Mouse (Mus musculus): ENCODE results near the gene Fam71f1. TPM values are rescaled to one million over a fixed set of nuclear protein-coding genes. Genes with fewer than 3 reads are reported as not detected.

The Fam71f1 gene
- polyA plus RNA-seq (2014; fragmentation: Illumina TruSeq; extraction: RNeasy Lipid Tissue Mini Kit (QIAGEN cat#74804); ENCODE audit: low read depth, low replicate concordance) = not detected

GRCm38 (mm10) chr6:29318879-29319278 is at the start of gene Fam71f1:
Gene Fam71f1, plus strand, starts transcription at chr6:29319140.

GRCm38 (mm10) chr6:29272312-29273072 is 46.4 kb upstream of the Fam71f1 start, which contains the start of gene Hilpda:
Gene Hilpda, plus strand, starts transcription at chr6:29272488.

GRCm38 (mm10) chr6:29279293-29279692 is 39.6 kb upstream of the Fam71f1 start, which contains the start of gene Fam71f2:
Gene Fam71f2, plus strand, starts transcription at chr6:29279593.

GRCm38 (mm10) chr6:29347665-29348370 is 28.9 kb downstream of the Fam71f1 start, which contains the start of gene Calu:
Gene Calu, plus strand, starts transcription at chr6:29348069.

Other genes starting within 250 kb of the Fam71f1 start
- 45.9 TPM for gene Rbm28, start 154.1 kb upstream of the Fam71f1 start, polyA plus RNA-seq (2014; fragmentation: Illumina TruSeq; extraction: RNeasy Lipid Tissue Mini Kit (QIAGEN cat#74804); ENCODE audit: low read depth, low replicate concordance)
- gene Prrt4, start 139.6 kb upstream of the Fam71f1 start, polyA plus RNA-seq (2014; fragmentation: Illumina TruSeq; extraction: RNeasy Lipid Tissue Mini Kit (QIAGEN cat#74804); ENCODE audit: low read depth, low replicate concordance) = not detected
- 16.5 TPM for gene Impdh1, start 102.8 kb upstream of the Fam71f1 start, polyA plus RNA-seq (2014; fragmentation: Illumina TruSeq; extraction: RNeasy Lipid Tissue Mini Kit (QIAGEN cat#74804); ENCODE audit: low read depth, low replicate concordance)
- gene Hilpda, start 46.7 kb upstream of the Fam71f1 start, polyA plus RNA-seq (2014; fragmentation: Illumina TruSeq; extraction: RNeasy Lipid Tissue Mini Kit (QIAGEN cat#74804); ENCODE audit: low read depth, low replicate concordance) = 5.7 TPM
- not detected for gene Fam71f2, start 39.5 kb upstream of the Fam71f1 start, polyA plus RNA-seq (2014; fragmentation: Illumina TruSeq; extraction: RNeasy Lipid Tissue Mini Kit (QIAGEN cat#74804); ENCODE audit: low read depth, low replicate concordance)
- gene Calu, start 28.9 kb downstream of the Fam71f1 start, polyA plus RNA-seq (2014; fragmentation: Illumina TruSeq; extraction: RNeasy Lipid Tissue Mini Kit (QIAGEN cat#74804); ENCODE audit: low read depth, low replicate concordance) = 382 TPM
- not detected for gene Opn1sw, start 69.3 kb downstream of the Fam71f1 start, polyA plus RNA-seq (2014; fragmentation: Illumina TruSeq; extraction: RNeasy Lipid Tissue Mini Kit (QIAGEN cat#74804); ENCODE audit: low read depth, low replicate concordance)
- 0.82 TPM for gene Ccdc136, start 77.2 kb downstream of the Fam71f1 start, polyA plus RNA-seq (2014; fragmentation: Illumina TruSeq; extraction: RNeasy Lipid Tissue Mini Kit (QIAGEN cat#74804); ENCODE audit: low read depth, low replicate concordance)
- 0.06 TPM for gene Flnc, start 114.1 kb downstream of the Fam71f1 start, polyA plus RNA-seq (2014; fragmentation: Illumina TruSeq; extraction: RNeasy Lipid Tissue Mini Kit (QIAGEN cat#74804); ENCODE audit: low read depth, low replicate concordance)
- gene Atp6v1f, start 148.6 kb downstream of the Fam71f1 start, polyA plus RNA-seq (2014; fragmentation: Illumina TruSeq; extraction: RNeasy Lipid Tissue Mini Kit (QIAGEN cat#74804); ENCODE audit: low read depth, low replicate concordance) = 33.1 TPM
- not detected for gene Atp6v1fnb, start 152.3 kb downstream of the Fam71f1 start, polyA plus RNA-seq (2014; fragmentation: Illumina TruSeq; extraction: RNeasy Lipid Tissue Mini Kit (QIAGEN cat#74804); ENCODE audit: low read depth, low replicate concordance)
- gene Kcp, start 188.8 kb downstream of the Fam71f1 start, polyA plus RNA-seq (2014; fragmentation: Illumina TruSeq; extraction: RNeasy Lipid Tissue Mini Kit (QIAGEN cat#74804); ENCODE audit: low read depth, low replicate concordance) = not detected
- gene Irf5, start 207.5 kb downstream of the Fam71f1 start, polyA plus RNA-seq (2014; fragmentation: Illumina TruSeq; extraction: RNeasy Lipid Tissue Mini Kit (QIAGEN cat#74804); ENCODE audit: low read depth, low replicate concordance) = 0.93 TPM

Measured in adrenal gland, adult 10 weeks (tissue).